Mouse (Mus musculus) hindbrain, embryonic 13.5 days (tissue): ENCODE data around the gene Fbxo3. TPM values are rescaled to one million over a fixed set of nuclear protein-coding genes. Genes with fewer than 3 reads are reported as not detected.
"Not testable (repeated sequence)": the region's sequence is repeated elsewhere in the genome, so short reads cannot be mapped to it uniquely, and the experiment has no call there.

ENCODE experiments used
- ATAC-seq: fragments of 200-750 bp; cut with Nextera tagmentation; 2 replicates; pipeline ENCODE4 v1.8.0; 2017; ENCODE audit warnings: moderate TSS enrichment; ENCODE audit not compliant: low FRiP score
- H3K27ac ChIP-seq: fragments of 300-500 bp; sonication (generic); 2 replicates; pipeline ENCODE4 v1.5.1; 2015; ENCODE audit warnings: inconsistent platforms, mild to moderate bottlenecking, moderate library complexity
- H3K27me3 ChIP-seq: fragments of 300-500 bp; sonication (generic); 2 replicates; pipeline ENCODE4 v1.6.1; 2015; ENCODE audit warnings: mild to moderate bottlenecking, inconsistent platforms
- H3K36me3 ChIP-seq: fragments of 300-500 bp; sonication (generic); 2 replicates; pipeline ENCODE4 v1.6.1; 2015; ENCODE audit warnings: mild to moderate bottlenecking, inconsistent platforms
- H3K4me1 ChIP-seq: fragments of 300-500 bp; sonication (generic); replicated peaks from 2 replicates; pipeline ENCODE4 v1.6.1; 2015; ENCODE audit warnings: inconsistent platforms
- H3K4me2 ChIP-seq: fragments of 300-500 bp; sonication (generic); 2 replicates; pipeline ENCODE4 v1.6.1; 2015; ENCODE audit warnings: inconsistent platforms, mild to moderate bottlenecking, moderate library complexity
- H3K4me3 ChIP-seq: fragments of 300-500 bp; sonication (generic); 2 replicates; pipeline ENCODE4 v1.5.1; 2015; ENCODE audit warnings: mild to moderate bottlenecking, inconsistent platforms
- H3K9ac ChIP-seq: fragments of 300-500 bp; sonication (generic); 2 replicates; pipeline ENCODE4 v1.6.1; 2015; ENCODE audit warnings: mild to moderate bottlenecking, inconsistent platforms
- H3K9me3 ChIP-seq: fragments of 300-500 bp; sonication (generic); 2 replicates; pipeline ENCODE4 v1.6.1; 2016; ENCODE audit warnings: inconsistent platforms
- WGBS: fragments of 180-500 bp; shearing (Covaris S2); methylation state at CpG from one replicate; pipeline ENCODE4 v1.1.7; 2015; 5-methylcytosine and 5-hydroxymethylcytosine counted together
- polyA plus RNA-seq: library from polyadenylated mRNA; unstranded; fragments of >200 nt; fragmentation: Nextera tagmentation; extraction: Ambion mirVana; gene quantifications from 2 replicates; pipeline ENCODE4 v1.2.1, GENCODE M21; 2015

Gene Fbxo3
- polyA plus RNA-seq, 1 experiment from 2014 or later = 64.4 TPM

- no peak for ATAC-seq
- Histone ChIP-seq H3K9me3 (no peaks in the 10 kb centered on the region), H3K4me2 (no peak overlapping the region), H3K27ac (no peak overlapping the region), H3K4me3 (no peak overlapping the region), H3K36me3 (no peaks in the 10 kb centered on the region), H3K9ac (no peak overlapping the region), H3K27me3 (peaks cover 7% of the 10 kb centered on the region; the same call in 1 of the 2 replicates), H3K4me1 (no peaks in the 10 kb centered on the region)
- WGBS = 84% methylated on average over 7 of the region's 7 CpGs
Observed at GRCm38 (mm10) chr2:104007793-104008519, 19.6 kb upstream of the Fbxo3 start.

GRCm38 (mm10) chr2:104008853-104009252 is 18.7 kb upstream of the Fbxo3 start:
- H3K4me1 ChIP-seq, H3K4me3 ChIP-seq, ATAC-seq, H3K9me3 ChIP-seq, H3K9ac ChIP-seq, H3K4me2 ChIP-seq, H3K36me3 ChIP-seq, H3K27me3 ChIP-seq, H3K27ac ChIP-seq: not testable (repeated sequence)
- 94% methylated on average over 3 of the region's 3 CpGs for WGBS

GRCm38 (mm10) chr2:104023096-104023495 is 4.4 kb upstream of the Fbxo3 start:
- H3K36me3 ChIP-seq = no peaks in the 10 kb centered on the region
- peaks cover 2% of the 10 kb centered on the region; the same call in 1 of the 2 replicates for H3K27me3 ChIP-seq
- H3K9ac ChIP-seq = no peak overlapping the region
- no peaks in the 10 kb centered on the region for H3K4me1 ChIP-seq
- no peak for ATAC-seq
- no peak overlapping the region for H3K4me2 ChIP-seq
- H3K4me3 ChIP-seq = no peak overlapping the region
- H3K27ac ChIP-seq = no peak overlapping the region
- H3K9me3 ChIP-seq = no peaks in the 10 kb centered on the region
- 86% methylated on average over 7 of the region's 7 CpGs for WGBS

- Histone ChIP-seq H3K4me3 (no peak overlapping the region), H3K27me3 (peaks cover 2% of the 10 kb centered on the region; the same call in 1 of the 2 replicates), H3K9me3 (no peaks in the 10 kb centered on the region), H3K9ac (no peak overlapping the region), H3K4me1 (peaks cover 13% of the 10 kb centered on the region), H3K4me2 (no peak overlapping the region), H3K36me3 (no peaks in the 10 kb centered on the region), H3K27ac (no peak overlapping the region)
- 90% methylated on average over 4 of the region's 4 CpGs for WGBS
- no peak for ATAC-seq
Observed at GRCm38 (mm10) chr2:104024656-104025055, 2.9 kb upstream of the Fbxo3 start.

GRCm38 (mm10) chr2:104028139-104028723 is 710 bp downstream of the Fbxo3 start, which contains the start of gene 4931422A03Rik:
TSS of gene 4931422A03Rik (minus strand) at chr2:104028361.
- Histone ChIP-seq H3K27me3 (peaks cover 2% of the 10 kb centered on the region; the same call in 1 of the 2 replicates), H3K4me2 (peak within 1 kb of the TSS; percentile 88), H3K9me3 (no peaks in the 10 kb centered on the region), H3K27ac (peak within 1 kb of the TSS; percentile 70), H3K4me1 (peaks cover 23% of the 10 kb centered on the region), H3K36me3 (peaks cover 6% of the 10 kb centered on the region), H3K9ac (peak within 1 kb of the TSS; percentile 98), H3K4me3 (peak within 1 kb of the TSS; percentile 96)
- ATAC-seq = peak; percentile 67
- 1% methylated on average over 32 of the region's 32 CpGs for WGBS

- 81% methylated on average over 2 of the region's 2 CpGs for WGBS
Observed at GRCm38 (mm10) chr2:104029074-104029473, 1.6 kb downstream of the Fbxo3 start.

GRCm38 (mm10) chr2:104030381-104030780 is 2.9 kb downstream of the Fbxo3 start:
- no peak for ATAC-seq
- no peaks in the 10 kb centered on the region for H3K9me3 ChIP-seq
- H3K4me2 ChIP-seq = no peak overlapping the region
- H3K36me3 ChIP-seq = peaks cover 14% of the 10 kb centered on the region
- H3K4me1 ChIP-seq = peaks cover 23% of the 10 kb centered on the region
- H3K27me3 ChIP-seq = no peaks in the 10 kb centered on the region
- 93% methylated on average over 3 of the region's 3 CpGs for WGBS
- H3K4me3 ChIP-seq = no peak overlapping the region
- H3K9ac ChIP-seq = no peak overlapping the region
- H3K27ac ChIP-seq = no peak overlapping the region

More at GRCm38 (mm10) chr2:104029074-104029473, 1.6 kb downstream of the Fbxo3 start:
- Histone ChIP-seq H3K9ac (0 out of 2 replicates have a peak overlapping the region, but pooled peaks have one; percentile 98), H3K27me3 (peaks cover 2% of the 10 kb centered on the region; the same call in 1 of the 2 replicates), H3K4me2 (peak overlapping the region; percentile 88), H3K4me1 (peaks cover 23% of the 10 kb centered on the region), H3K27ac (no peak overlapping the region), H3K4me3 (peak overlapping the region; percentile 96), H3K9me3 (no peaks in the 10 kb centered on the region), H3K36me3 (peaks cover 11% of the 10 kb centered on the region)
- ATAC-seq = no peak

- 89% methylated on average over 3 of the region's 3 CpGs for WGBS
Observed at GRCm38 (mm10) chr2:104032056-104032455, 4.5 kb downstream of the Fbxo3 start.

GRCm38 (mm10) chr2:104034832-104035472 is 7.4 kb downstream of the Fbxo3 start:
- no peak for ATAC-seq
- Histone ChIP-seq H3K4me3 (no peak overlapping the region), H3K9me3 (no peaks in the 10 kb centered on the region), H3K27ac (no peak overlapping the region), H3K4me1 (peaks cover 7% of the 10 kb centered on the region), H3K4me2 (no peak overlapping the region), H3K27me3 (no peaks in the 10 kb centered on the region), H3K9ac (no peak overlapping the region), H3K36me3 (peaks cover 41% of the 10 kb centered on the region)
- WGBS = 34% methylated on average over 3 of the region's 3 CpGs

More at GRCm38 (mm10) chr2:104032056-104032455, 4.5 kb downstream of the Fbxo3 start:
- Histone ChIP-seq H3K9ac (no peak overlapping the region), H3K4me3 (no peak overlapping the region), H3K36me3 (peaks cover 28% of the 10 kb centered on the region), H3K27ac (no peak overlapping the region), H3K27me3 (no peaks in the 10 kb centered on the region), H3K4me1 (peaks cover 23% of the 10 kb centered on the region), H3K4me2 (no peak overlapping the region), H3K9me3 (no peaks in the 10 kb centered on the region)
- ATAC-seq = no peak

- Histone ChIP-seq H3K9ac (no peak overlapping the region), H3K4me3 (no peak overlapping the region), H3K9me3 (no peaks in the 10 kb centered on the region), H3K27ac (no peak overlapping the region), H3K36me3 (peaks cover 45% of the 10 kb centered on the region), H3K4me1 (0 out of 2 replicates have a peak, but pooled peaks cover 1% of the 10 kb centered on the region), H3K4me2 (no peak overlapping the region), H3K27me3 (no peaks in the 10 kb centered on the region)
- no peak for ATAC-seq
- WGBS = 89% methylated on average over 6 of the region's 6 CpGs
Observed at GRCm38 (mm10) chr2:104035595-104035994, 8.1 kb downstream of the Fbxo3 start.

GRCm38 (mm10) chr2:104036316-104036715 is 8.8 kb downstream of the Fbxo3 start:
- 71% methylated on average over 3 of the region's 3 CpGs for WGBS
- H3K36me3 ChIP-seq = peaks cover 50% of the 10 kb centered on the region

GRCm38 (mm10) chr2:104038236-104038635 is 10.7 kb downstream of the Fbxo3 start:
- ATAC-seq = no peak
- H3K27ac ChIP-seq = no peak overlapping the region
- no peaks in the 10 kb centered on the region for H3K9me3 ChIP-seq
- no peak overlapping the region for H3K4me3 ChIP-seq
- no peak overlapping the region for H3K4me2 ChIP-seq
- H3K27me3 ChIP-seq = no peaks in the 10 kb centered on the region
- no peaks in the 10 kb centered on the region for H3K4me1 ChIP-seq
- no peak overlapping the region for H3K9ac ChIP-seq
- H3K36me3 ChIP-seq = peaks cover 47% of the 10 kb centered on the region
- WGBS = 51% methylated on average over 2 of the region's 2 CpGs

More at GRCm38 (mm10) chr2:104036316-104036715, 8.8 kb downstream of the Fbxo3 start:
- no peak for ATAC-seq
- Histone ChIP-seq H3K4me1 (no peaks in the 10 kb centered on the region), H3K27ac (no peak overlapping the region), H3K4me3 (no peak overlapping the region), H3K9me3 (no peaks in the 10 kb centered on the region), H3K4me2 (no peak overlapping the region), H3K9ac (no peak overlapping the region), H3K27me3 (no peaks in the 10 kb centered on the region)
